Mouse (Mus musculus) cerebellum, postnatal 14 days (tissue): ENCODE measurements around the gene Mettl17.

Experiments
- DNase-seq, 2 experiments: peaks; one replicate each; pipeline ENCODE4 v3.0.0; 2021; ENCODE audit warnings: mixed read lengths in 2 of 2

Mettl17 gene

GRCm38 (mm10) chr14:51932092-51933020, 47.7 kb downstream of the Mettl17 start:
- no peak for DNase-seq

- no peak for DNase-seq
Measured at GRCm38 (mm10) chr14:51939005-51939404, 54.4 kb downstream of the Mettl17 start.

DNA sequence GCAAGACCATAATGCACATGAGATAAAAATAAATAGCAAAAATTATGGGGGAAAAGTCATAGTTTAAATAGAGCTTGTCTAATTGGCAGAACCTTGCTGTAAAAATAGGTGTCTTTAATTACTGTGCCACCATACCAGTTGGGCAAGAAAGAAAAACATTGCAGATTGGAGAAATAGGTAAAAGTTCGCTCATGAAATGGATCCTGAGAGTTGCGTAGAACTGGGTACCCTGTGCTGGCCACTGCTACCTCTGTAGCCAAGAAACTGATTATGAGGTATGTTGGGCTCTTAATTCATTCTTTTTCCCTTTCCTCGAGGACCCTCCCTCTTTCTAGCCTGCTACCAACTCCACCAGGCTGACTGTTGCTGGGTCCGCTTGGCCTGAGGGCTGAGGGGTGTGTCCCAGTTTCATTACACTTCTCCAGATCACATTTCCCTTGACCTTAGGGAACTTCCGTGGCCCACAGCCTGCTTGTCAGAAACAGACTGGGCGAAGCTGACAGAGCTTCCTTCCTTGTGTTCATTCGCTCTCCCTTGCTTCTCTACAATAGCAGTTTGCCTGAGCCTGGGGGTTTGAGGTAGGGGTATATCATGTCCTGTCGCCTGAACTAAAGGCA, 56.4 kb downstream of the Mettl17 start:
- no peak for DNase-seq

DNA sequence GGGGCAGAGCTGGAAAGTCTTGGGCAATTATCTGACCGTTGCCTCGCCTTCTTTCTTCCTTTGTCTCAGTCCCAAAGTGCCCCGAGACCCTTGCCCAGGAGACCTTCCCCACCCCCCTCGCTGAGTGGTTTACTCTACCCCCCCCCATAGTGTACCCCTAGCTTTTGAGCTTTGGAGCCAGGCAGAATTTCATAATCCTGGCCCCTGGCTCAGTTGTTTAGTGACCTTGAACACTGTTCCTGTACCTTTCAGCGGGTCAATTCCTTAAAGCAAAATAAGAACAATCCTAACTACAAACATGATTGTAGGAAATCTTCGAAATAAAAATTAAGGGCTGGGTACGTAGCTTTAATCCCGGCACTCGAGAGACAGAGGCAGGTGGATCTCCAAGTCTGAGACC, 56.9 kb downstream of the Mettl17 start:
- DNase-seq, result no peak

GRCm38 (mm10) chr14:51942236-51942635, 57.6 kb downstream of the Mettl17 start:
- DNase-seq, result no peak
